Comparison of ENCODE assay signal across 28 mouse cellular contexts in genomic region chr9:99368431-99368830, GRCm38 (mm10). TPM values are rescaled to one million over a fixed set of nuclear protein-coding genes. Genes with fewer than 3 reads are reported as not detected.
"Had no signal": no experiment of that assay in that cellular context is flagged by ENCODE, and none has a peak within 500 bp of the region (broad histone marks: within the 10 kb centered on the region; RNA-seq: fewer than 3 reads in every experiment).

No protein-coding gene starts in this region.

- H3K9ac ChIP-seq: heart, embryonic 12.5 days; hindbrain, embryonic 12.5 days; hindbrain, embryonic 14.5 days; intestine, embryonic 15.5 days; limb, embryonic 13.5 days; limb, embryonic 15.5 days; liver, embryonic 13.5 days; liver, embryonic 15.5 days had no signal

- H3K4me3 ChIP-seq: gastrocnemius, adult 2 months; heart, embryonic 10.5 days; heart, embryonic 12.5 days; hindbrain, embryonic 10.5 days; hindbrain, embryonic 12.5 days; intestine, embryonic 15.5 days; layer of hippocampus, adult 2 months; left cerebral cortex, adult 2 months; limb, embryonic 13.5 days; limb, embryonic 15.5 days; liver, embryonic 13.5 days; liver, embryonic 15.5 days had no signal

- H3K4me1 ChIP-seq: heart, embryonic 10.5 days; heart, embryonic 12.5 days; hindbrain, embryonic 10.5 days; hindbrain, embryonic 12.5 days; intestine, embryonic 15.5 days; limb, embryonic 13.5 days; limb, embryonic 15.5 days; liver, embryonic 13.5 days; liver, embryonic 15.5 days had no signal

- ATAC-seq: hindbrain, embryonic 16.5 days; inflammation-experienced regulatory T-cells, adult 6 months; intestine, embryonic 15.5 days; intestine, postnatal 0 days had no signal

- H3K9me3 ChIP-seq: heart, embryonic 10.5 days; hindbrain, embryonic 10.5 days; intestine, embryonic 15.5 days; limb, embryonic 13.5 days; limb, embryonic 15.5 days; liver, embryonic 13.5 days; liver, embryonic 15.5 days had no signal

- DNase-seq: gastrocnemius, adult 2 months; gastrocnemius, postnatal 10 days; gastrocnemius, postnatal 25 days; heart, adult 18-20 months; heart, postnatal 10 days; heart, postnatal 4 days; kidney, adult 18-20 months; kidney, adult 8-10 months; kidney, postnatal 10 days; kidney, postnatal 25 days; kidney, postnatal 4 days; left cerebral cortex, postnatal 4 days; liver, embryonic 13.5 days had no signal

- H3K27ac ChIP-seq: gastrocnemius, adult 2 months; heart, embryonic 10.5 days; hindbrain, embryonic 10.5 days; hindbrain, embryonic 12.5 days; hindbrain, embryonic 14.5 days; intestine, embryonic 15.5 days; layer of hippocampus, adult 2 months; left cerebral cortex, adult 2 months; limb, embryonic 13.5 days; limb, embryonic 15.5 days; liver, embryonic 13.5 days; liver, embryonic 15.5 days had no signal

- H3K4me2 ChIP-seq: heart, embryonic 12.5 days; hindbrain, embryonic 12.5 days; hindbrain, embryonic 14.5 days; intestine, embryonic 15.5 days; limb, embryonic 13.5 days; limb, embryonic 15.5 days; liver, embryonic 13.5 days; liver, embryonic 15.5 days had no signal

- H3K27me3 ChIP-seq: hindbrain, embryonic 12.5 days; intestine, embryonic 15.5 days; limb, embryonic 15.5 days had no signal

- H3K36me3 ChIP-seq: heart, embryonic 10.5 days; heart, embryonic 12.5 days; hindbrain, embryonic 10.5 days; hindbrain, embryonic 12.5 days; intestine, embryonic 15.5 days; limb, embryonic 13.5 days; limb, embryonic 15.5 days; liver, embryonic 13.5 days; liver, embryonic 15.5 days had no signal

RNA-seq across cellular contexts. Expression of gene Esyt3, which starts 10.1 kb away (rescaled TPM):
- total RNA-seq: gastrocnemius, adult 2 months; granulocyte monocyte progenitor cell, adult 5-6 weeks had no signal
